Mouse (Mus musculus): ENCODE data around the gene Col7a1.

Gene Col7a1

GRCm38 (mm10) chr9:108983209-108983608, 29.8 kb downstream of the Col7a1 start:
- in situ Hi-C loops (cut with MboI, MseI): no loop called here

- in situ Hi-C loops (cut with MboI, MseI): no loop called here
These were observed 32.3 kb downstream of the Col7a1 start, which contains the start of gene Ucn2 for GRCm38 (mm10) chr9:108985710-108986109. Gene Ucn2 (plus strand): TSS chr9:108986010.

DNA sequence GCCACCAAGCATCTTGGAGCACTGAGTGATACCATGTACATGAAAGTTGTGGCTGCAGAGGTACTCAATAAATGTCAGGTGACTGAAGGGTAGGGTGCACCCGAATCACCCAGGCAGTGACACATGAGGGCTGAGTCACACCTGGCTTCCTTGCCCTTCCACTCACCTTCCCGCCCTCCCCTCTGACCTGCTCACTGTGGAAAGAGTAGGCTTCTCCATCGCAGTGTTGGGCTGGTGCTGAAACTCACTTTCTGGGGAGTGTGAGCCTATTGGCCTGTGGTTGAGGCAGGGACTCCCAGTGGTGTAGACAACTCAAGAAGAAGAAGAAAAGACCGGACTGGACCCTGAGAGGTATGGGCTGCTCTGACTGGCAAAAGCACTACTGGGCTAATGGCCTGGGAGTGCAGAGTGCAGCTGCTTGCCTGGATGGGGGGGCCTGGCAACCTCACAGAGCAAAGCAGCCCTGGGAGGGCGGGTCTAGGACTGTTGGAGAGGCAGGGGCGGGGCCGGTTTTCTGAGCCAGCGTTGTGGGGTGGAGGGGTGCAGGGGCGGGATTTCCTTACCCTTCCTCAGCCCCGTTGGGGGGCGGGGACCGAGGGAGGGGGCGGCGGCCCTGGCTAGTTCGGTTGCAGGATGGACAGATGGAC, 34.4 kb downstream of the Col7a1 start:
- in situ Hi-C loops (cut with MboI, MseI): no loop called here

DNA sequence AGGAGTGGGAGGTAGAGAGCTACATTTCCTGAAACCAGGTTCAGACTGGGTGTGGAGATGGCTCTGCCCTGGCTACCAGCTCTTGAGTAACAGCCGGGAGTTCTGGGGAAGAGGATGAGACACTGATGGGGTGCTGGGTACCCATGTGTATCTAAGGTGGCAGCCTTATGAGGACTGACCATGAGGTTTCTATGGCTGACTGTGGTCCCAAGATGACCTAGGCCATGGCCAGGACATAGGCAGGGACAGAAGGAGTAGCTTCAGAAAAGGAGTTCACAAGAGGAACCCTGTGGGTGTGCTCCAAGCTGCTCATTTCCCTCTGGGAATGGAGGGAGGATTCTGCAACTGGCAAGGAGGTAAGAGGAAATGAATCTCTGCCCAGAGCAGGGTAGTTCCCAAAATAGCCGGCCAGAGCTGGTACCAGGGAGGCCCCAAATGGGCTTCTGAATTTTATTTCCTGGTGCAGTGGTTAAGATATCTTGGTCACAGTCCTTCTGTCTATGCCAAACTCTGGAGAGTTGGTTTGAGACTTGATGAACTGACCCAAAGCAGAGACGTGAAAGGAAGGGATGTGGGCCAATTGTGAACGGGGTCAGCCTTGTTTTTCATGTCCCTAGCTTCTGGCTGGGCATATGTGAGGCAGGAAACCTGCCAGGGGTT, 36.5 kb downstream of the Col7a1 start:
- in situ Hi-C loops (cut with MboI, MseI): loop anchor here (5.0 to 10.0 kb wide), 3 partner anchors 227 to 885 kb away; partner anchors contain the start of gene Cdc25a (in 1 of the 2)

DNA sequence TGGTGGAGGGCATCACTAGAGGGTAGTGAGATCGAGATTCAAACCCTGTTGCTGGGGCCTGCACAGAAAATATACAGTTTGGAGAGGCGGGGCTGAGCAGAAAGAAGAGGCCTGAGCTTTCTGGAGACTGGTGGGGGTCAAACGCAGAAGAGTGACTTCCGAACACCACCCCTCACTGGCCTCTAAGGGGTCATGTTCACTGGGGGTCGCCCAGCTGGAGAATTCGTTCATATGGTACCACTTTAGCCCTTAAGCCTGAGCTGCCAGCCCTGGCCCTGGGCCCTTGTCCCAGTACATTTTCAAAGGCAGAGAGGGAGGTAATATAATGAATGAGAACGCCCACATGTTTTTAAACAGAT, 37.1 kb downstream of the Col7a1 start:
- in situ Hi-C loops (cut with MboI, MseI): loop anchor here (5.0 to 10.0 kb wide), 3 partner anchors 227 to 884 kb away; partner anchors contain the start of gene Cdc25a (in 1 of the 2)

DNA sequence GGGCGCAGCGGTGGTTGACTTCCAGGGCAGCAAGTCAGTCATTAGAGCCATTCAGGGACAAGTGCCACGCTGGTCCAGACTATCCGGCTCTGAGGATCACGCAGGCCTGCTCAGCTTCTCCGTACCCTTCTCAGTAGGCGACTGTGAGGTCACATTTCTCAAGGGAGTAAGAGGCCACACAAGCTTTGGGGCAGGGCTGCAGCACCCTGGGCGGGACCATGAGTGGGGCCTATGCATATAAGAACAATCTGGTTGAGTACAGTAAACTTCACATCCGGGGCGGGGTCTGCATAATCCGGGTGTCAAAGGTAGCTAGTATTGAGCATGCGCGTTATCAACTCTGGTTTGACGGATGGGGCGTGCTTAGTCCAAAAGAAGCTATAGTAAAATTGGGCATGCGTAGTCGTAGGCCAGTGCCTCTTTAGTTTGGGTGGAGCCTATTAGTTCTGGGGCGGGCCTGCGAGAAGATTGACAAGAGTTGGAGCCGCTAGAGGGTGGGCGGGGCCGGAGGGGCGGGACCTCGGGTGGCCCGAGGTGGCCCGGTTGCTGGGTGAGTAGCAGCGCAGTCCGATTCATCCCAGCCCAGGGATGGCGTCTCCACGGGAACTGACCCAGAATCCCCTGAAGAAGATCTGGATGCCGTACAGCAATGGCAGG, 38.2 kb downstream of the Col7a1 start, which contains the start of gene Pfkfb4:
Gene Pfkfb4 (plus strand): TSS at position 351 of the 657 bp plus-strand sequence.
- in situ Hi-C loops (cut with MboI, MseI): loop anchor here (5.0 to 10.0 kb wide), 3 partner anchors 226 to 883 kb away; partner anchors contain the start of gene Cdc25a (in 1 of the 2)

- in situ Hi-C loops (cut with MboI, MseI): loop anchor here (5.0 to 10.0 kb wide), 3 partner anchors 225 to 883 kb away; partner anchors contain the start of gene Cdc25a (in 1 of the 2)
These were observed 38.7 kb downstream of the Col7a1 start for GRCm38 (mm10) chr9:108992085-108992469.

GRCm38 (mm10) chr9:108992620-108993361, 39.4 kb downstream of the Col7a1 start:
- in situ Hi-C loops (cut with MboI, MseI): loop anchor here (5.0 to 10.0 kb wide), 3 partner anchors 225 to 882 kb away; partner anchors contain the start of gene Cdc25a (in 1 of the 2)

DNA sequence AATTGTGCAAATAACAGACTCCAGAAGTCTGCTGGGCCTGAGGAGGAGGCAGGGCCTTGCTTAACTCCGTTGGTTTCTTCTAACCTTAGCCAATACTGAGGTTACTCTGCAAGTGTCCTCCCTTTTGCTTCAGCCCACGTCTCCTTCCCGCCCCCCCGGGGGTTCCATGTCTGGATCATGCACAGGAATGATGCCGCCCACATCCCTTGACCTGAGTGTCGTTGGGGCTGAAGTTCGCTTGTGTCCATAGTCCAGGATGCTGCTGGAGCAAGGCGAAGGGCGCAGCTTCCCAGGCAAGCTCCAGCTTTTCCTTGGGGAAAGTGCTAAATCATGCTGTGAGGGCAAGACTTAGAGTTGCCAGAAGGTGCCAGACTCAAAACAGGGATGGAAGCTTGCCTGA, 43.0 kb downstream of the Col7a1 start:
- in situ Hi-C loops (cut with MboI, MseI): loop anchor here (10.0 kb wide), 2 partner anchors 868 to 878 kb away; partner anchors contain the start of gene Cdc25a (in 1 of the 2)

DNA sequence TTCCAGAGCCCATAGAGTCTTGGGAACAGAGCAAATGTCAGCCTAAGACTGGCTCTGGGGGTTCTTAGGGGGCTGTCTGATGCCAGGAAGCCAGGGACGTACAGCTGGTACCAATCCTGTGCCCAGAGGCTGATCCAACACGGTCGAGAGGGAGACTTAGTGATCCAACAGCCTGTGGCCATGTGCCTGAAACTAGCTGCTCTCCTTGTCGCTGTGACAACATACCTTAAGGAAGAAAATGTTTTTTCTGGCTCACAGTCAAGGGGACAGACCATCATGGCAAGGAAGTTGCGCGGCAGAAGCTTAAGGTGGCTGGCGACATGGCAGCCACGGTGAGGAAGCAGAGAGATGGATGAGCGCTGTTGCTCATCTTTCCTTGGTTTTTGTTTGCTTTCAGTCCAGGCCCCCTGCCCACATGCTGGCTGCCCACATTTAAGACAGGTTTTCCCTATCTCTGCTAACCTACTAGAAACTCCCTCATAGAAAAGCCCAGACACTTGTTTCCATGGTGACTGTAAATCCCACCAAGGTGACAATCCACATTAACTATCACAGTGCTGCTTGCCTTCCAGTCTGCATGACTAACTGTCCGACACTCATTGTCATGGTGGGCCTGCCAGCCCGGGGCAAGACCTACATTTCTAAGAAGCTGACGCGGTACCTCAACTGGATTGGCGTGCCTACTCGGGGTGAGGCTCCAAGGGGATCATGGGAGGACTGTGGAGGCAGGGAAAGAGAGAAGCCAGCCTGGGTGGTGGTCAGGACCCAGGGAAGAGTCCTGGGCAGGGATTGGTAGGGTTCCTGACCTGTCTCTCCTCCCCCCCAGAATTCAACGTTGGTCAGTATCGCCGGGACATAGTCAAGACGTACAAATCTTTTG, 45.1 kb downstream of the Col7a1 start:
- in situ Hi-C loops (cut with MboI, MseI): loop anchor here (10.0 kb wide), 2 partner anchors 866 to 876 kb away; partner anchors contain the start of gene Cdc25a (in 1 of the 2)

- in situ Hi-C loops (cut with MboI, MseI): loop anchor here (10.0 kb wide), 2 partner anchors 866 to 876 kb away; partner anchors contain the start of gene Cdc25a (in 1 of the 2)
These were observed 45.8 kb downstream of the Col7a1 start for GRCm38 (mm10) chr9:108999167-108999526.

DNA sequence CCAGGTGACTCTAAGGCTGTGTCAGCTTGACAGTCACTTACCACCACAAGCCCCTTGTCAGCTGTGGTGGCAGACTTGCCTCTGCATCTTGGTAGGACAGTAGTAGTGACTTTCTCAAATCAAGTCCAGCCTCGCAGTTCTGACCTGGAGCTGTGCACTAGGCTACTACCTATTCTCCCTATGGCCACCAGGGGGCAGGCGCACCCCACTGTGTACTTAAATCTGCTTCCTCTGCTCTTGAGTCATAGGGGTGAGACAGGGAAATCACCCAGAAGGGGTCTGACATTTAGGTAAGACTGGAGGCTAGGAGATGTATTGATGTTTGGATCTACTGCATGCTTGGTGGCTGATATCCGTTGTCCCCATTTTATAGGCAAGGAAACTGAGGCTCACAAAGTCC, 47.3 kb downstream of the Col7a1 start:
- in situ Hi-C loops (cut with MboI, MseI): loop anchor here in 1 of 2 experiments (5.0 to 10.0 kb wide), 4 partner anchors 57 to 804 kb away; partner anchors contain the start of genes Fbxw24 and Trex1

DNA sequence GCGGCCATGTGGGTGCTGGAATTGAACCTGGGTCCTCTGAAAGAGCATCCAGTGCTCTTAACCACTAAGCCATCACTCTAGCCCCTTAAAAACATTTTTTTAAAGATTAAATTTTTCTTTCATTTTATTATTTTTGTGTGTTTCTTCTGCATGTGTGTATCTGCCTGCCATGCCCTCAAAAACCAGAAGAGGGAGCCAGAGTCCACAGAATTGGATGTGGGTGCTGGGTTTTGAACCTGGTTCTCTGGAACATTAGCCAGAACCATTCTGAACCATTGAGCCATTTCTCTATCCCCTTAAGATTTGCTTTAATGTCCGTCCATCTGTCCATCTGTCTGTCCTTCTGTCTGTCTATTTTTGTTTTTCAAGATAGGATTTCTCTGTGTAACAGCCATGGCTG, 49.8 kb downstream of the Col7a1 start:
- in situ Hi-C loops (cut with MboI, MseI): loop anchor here in 1 of 2 experiments (5.0 to 10.0 kb wide), 4 partner anchors 54 to 802 kb away; partner anchors contain the start of genes Fbxw24 and Trex1

GRCm38 (mm10) chr9:109007025-109007780, 53.8 kb downstream of the Col7a1 start:
- in situ Hi-C loops (cut with MboI, MseI): loop anchor here (5.0 to 10.0 kb wide), 5 partner anchors 55 to 798 kb away; partner anchors contain the start of gene Fbxw24 (in 1 of the 2)

GRCm38 (mm10) chr9:109008081-109008480, 54.7 kb downstream of the Col7a1 start:
- in situ Hi-C loops (cut with MboI, MseI): loop anchor here (5.0 to 10.0 kb wide), 5 partner anchors 54 to 797 kb away; partner anchors contain the start of gene Fbxw24 (in 1 of the 2)

GRCm38 (mm10) chr9:109008994-109009635, 55.7 kb downstream of the Col7a1 start:
- in situ Hi-C loops (cut with MboI, MseI): loop anchor here (5.0 to 10.0 kb wide), 5 partner anchors 53 to 796 kb away; partner anchors contain the start of gene Fbxw24 (in 1 of the 2)

- in situ Hi-C loops (cut with MboI, MseI): loop anchor here (5.0 to 10.0 kb wide), 5 partner anchors 53 to 795 kb away; partner anchors contain the start of gene Fbxw24 (in 1 of the 2)
These were observed 56.4 kb downstream of the Col7a1 start for GRCm38 (mm10) chr9:109009636-109010315.

- in situ Hi-C loops (cut with MboI, MseI): no loop called here
These were observed 56.9 kb downstream of the Col7a1 start for GRCm38 (mm10) chr9:109010316-109010690.

Data from T-helper 17 cell (primary cell).